Mouse (Mus musculus): Measurements from ENCODE around the gene Phf10. TPM values are rescaled to one million over a fixed set of nuclear protein-coding genes. Genes with fewer than 3 reads are reported as not detected.

Gene Phf10
- polyA plus RNA-seq (2015; fragmentation: Illumina TruSeq; extraction: RNeasy Lipid Tissue Mini Kit (QIAGEN cat#74804); ENCODE audit: insufficient read depth, low read depth, low replicate concordance), result 34.1 TPM

GRCm38 (mm10) chr17:14960951-14961556 is at the start of gene Phf10:
TSS of gene Phf10 (minus strand) at chr17:14961273.

GRCm38 (mm10) chr17:15009706-15010413 is 48.8 kb upstream of the Phf10 start, which contains the start of gene Gm3435:
TSS of gene Gm3435 (plus strand) at chr17:15010176.

GRCm38 (mm10) chr17:14978362-14979038 is 17.4 kb upstream of the Phf10 start, which contains the start of the genes 9030025P20Rik and Gm3417:
TSS of gene 9030025P20Rik (plus strand) at chr17:14978468.
TSS of gene Gm3417 (minus strand) at chr17:14978790.

GRCm38 (mm10) chr17:14943009-14943728 is 17.9 kb downstream of the Phf10 start, which contains the start of the genes Wdr27 and 1600012H06Rik:
TSS of gene Wdr27 (minus strand) at chr17:14943158.
TSS of gene 1600012H06Rik (plus strand) at chr17:14943184.

Other genes with a start within 250 kb of the Phf10 start
- gene Wdr27, start 18.1 kb downstream of the Phf10 start, polyA plus RNA-seq (2015; fragmentation: Illumina TruSeq; extraction: RNeasy Lipid Tissue Mini Kit (QIAGEN cat#74804); ENCODE audit: insufficient read depth, low read depth, low replicate concordance), result not detected
- 7.4 TPM for gene 1600012H06Rik, start 18.1 kb downstream of the Phf10 start, polyA plus RNA-seq (2015; fragmentation: Illumina TruSeq; extraction: RNeasy Lipid Tissue Mini Kit (QIAGEN cat#74804); ENCODE audit: insufficient read depth, low read depth, low replicate concordance)
- gene 9030025P20Rik, start 17.2 kb upstream of the Phf10 start, polyA plus RNA-seq (2015; fragmentation: Illumina TruSeq; extraction: RNeasy Lipid Tissue Mini Kit (QIAGEN cat#74804); ENCODE audit: insufficient read depth, low read depth, low replicate concordance), result 3.9 TPM
- not detected for gene Gm3417, start 17.5 kb upstream of the Phf10 start, polyA plus RNA-seq (2015; fragmentation: Illumina TruSeq; extraction: RNeasy Lipid Tissue Mini Kit (QIAGEN cat#74804); ENCODE audit: insufficient read depth, low read depth, low replicate concordance)
- 4.2 TPM for gene Gm3435, start 48.9 kb upstream of the Phf10 start, polyA plus RNA-seq (2015; fragmentation: Illumina TruSeq; extraction: RNeasy Lipid Tissue Mini Kit (QIAGEN cat#74804); ENCODE audit: insufficient read depth, low read depth, low replicate concordance)
- gene Ermard, start 79.9 kb upstream of the Phf10 start, polyA plus RNA-seq (2015; fragmentation: Illumina TruSeq; extraction: RNeasy Lipid Tissue Mini Kit (QIAGEN cat#74804); ENCODE audit: insufficient read depth, low read depth, low replicate concordance), result 16.9 TPM
- not detected for gene Tcte3, start 80.2 kb upstream of the Phf10 start, polyA plus RNA-seq (2015; fragmentation: Illumina TruSeq; extraction: RNeasy Lipid Tissue Mini Kit (QIAGEN cat#74804); ENCODE audit: insufficient read depth, low read depth, low replicate concordance)
- 0.59 TPM for gene Gm3448, start 80.3 kb upstream of the Phf10 start, polyA plus RNA-seq (2015; fragmentation: Illumina TruSeq; extraction: RNeasy Lipid Tissue Mini Kit (QIAGEN cat#74804); ENCODE audit: insufficient read depth, low read depth, low replicate concordance)

Measured in pancreas, adult 10 weeks (tissue).